Mouse (Mus musculus): Measurements from ENCODE around the gene Taf5l. TPM values are rescaled to one million over a fixed set of nuclear protein-coding genes. Genes with fewer than 3 reads are reported as not detected.
"Not testable (repeated sequence)": the region's sequence is repeated elsewhere in the genome, so short reads cannot be mapped to it uniquely, and the experiment has no call there.

Taf5l gene
- polyA plus RNA-seq, 1 experiment, result 36.3 TPM

- Histone ChIP-seq H3K4me1 (ENCODE audit: control insufficient read depth, insufficient read depth, low read length) (0 out of 2 replicates have a peak, but pooled peaks cover 4% of the 10 kb centered on the region), H3K4me3 (ENCODE audit: insufficient read depth, low read length) (no peak overlapping the region), H3K27ac (ENCODE audit: insufficient read depth, low read length) (no peak overlapping the region)
- TF ChIP-seq POLR2A (IDR thresholded peaks at IDR 0.05; ENCODE audit: low read depth, low read length), result no peak
- TF ChIP-seq CTCF (IDR thresholded peaks at IDR 0.05; ENCODE audit: borderline replicate concordance, insufficient read depth, low read length), result no peak
Observed at GRCm38 (mm10) chr8:123978166-123978838, 42.9 kb downstream of the Taf5l start.

GRCm38 (mm10) chr8:123977499-123977898, 43.7 kb downstream of the Taf5l start:
- TF ChIP-seq CTCF (IDR thresholded peaks at IDR 0.05; ENCODE audit: borderline replicate concordance, insufficient read depth, low read length) (no peak), POLR2A (IDR thresholded peaks at IDR 0.05; ENCODE audit: low read depth, low read length) (no peak)
- Histone ChIP-seq H3K4me1 (ENCODE audit: control insufficient read depth, insufficient read depth, low read length) (0 out of 2 replicates have a peak, but pooled peaks cover 4% of the 10 kb centered on the region), H3K27ac (ENCODE audit: insufficient read depth, low read length) (no peak overlapping the region), H3K4me3 (ENCODE audit: insufficient read depth, low read length) (no peak overlapping the region)

GRCm38 (mm10) chr8:123973495-123973894, 47.7 kb downstream of the Taf5l start:
- H3K4me1 ChIP-seq (ENCODE audit: control insufficient read depth, insufficient read depth, low read length), result 0 out of 2 replicates have a peak, but pooled peaks cover under 1% of the 10 kb centered on the region
- TF ChIP-seq CTCF (IDR thresholded peaks at IDR 0.05; ENCODE audit: borderline replicate concordance, insufficient read depth, low read length), result no peak
- no peak for TF ChIP-seq POLR2A (IDR thresholded peaks at IDR 0.05; ENCODE audit: low read depth, low read length)
- no peak overlapping the region for H3K27ac ChIP-seq (ENCODE audit: insufficient read depth, low read length)
- no peak overlapping the region for H3K4me3 ChIP-seq (ENCODE audit: insufficient read depth, low read length)

- no peak overlapping the region for H3K27ac ChIP-seq (ENCODE audit: insufficient read depth, low read length)
- H3K4me1 ChIP-seq (ENCODE audit: control insufficient read depth, insufficient read depth, low read length), result no peaks in the 10 kb centered on the region
- no peak overlapping the region for H3K4me3 ChIP-seq (ENCODE audit: insufficient read depth, low read length)
- TF ChIP-seq POLR2A (IDR thresholded peaks at IDR 0.05; ENCODE audit: low read depth, low read length), result no peak
- no peak for TF ChIP-seq CTCF (IDR thresholded peaks at IDR 0.05; ENCODE audit: borderline replicate concordance, insufficient read depth, low read length)
Observed at GRCm38 (mm10) chr8:123966896-123967295, 54.3 kb downstream of the Taf5l start.

- Histone ChIP-seq H3K4me1 (ENCODE audit: control insufficient read depth, insufficient read depth, low read length) (no peaks in the 10 kb centered on the region), H3K27ac (ENCODE audit: insufficient read depth, low read length) (no peak overlapping the region), H3K4me3 (ENCODE audit: insufficient read depth, low read length) (no peak overlapping the region)
- TF ChIP-seq CTCF (IDR thresholded peaks at IDR 0.05; ENCODE audit: borderline replicate concordance, insufficient read depth, low read length), result no peak
- no peak for TF ChIP-seq POLR2A (IDR thresholded peaks at IDR 0.05; ENCODE audit: low read depth, low read length)
Observed at GRCm38 (mm10) chr8:123961371-123961770, 59.8 kb downstream of the Taf5l start.

- not testable (repeated sequence) for H3K4me1 ChIP-seq (ENCODE audit: control insufficient read depth, insufficient read depth, low read length); H3K4me3 ChIP-seq (ENCODE audit: insufficient read depth, low read length); H3K27ac ChIP-seq (ENCODE audit: insufficient read depth, low read length)
Observed at GRCm38 (mm10) chr8:123960556-123960955, 60.6 kb downstream of the Taf5l start.

- TF ChIP-seq CTCF (IDR thresholded peaks at IDR 0.05; ENCODE audit: borderline replicate concordance, insufficient read depth, low read length) (no peak), POLR2A (IDR thresholded peaks at IDR 0.05; ENCODE audit: low read depth, low read length) (no peak)
- Histone ChIP-seq H3K4me1 (ENCODE audit: control insufficient read depth, insufficient read depth, low read length) (no peaks in the 10 kb centered on the region), H3K27ac (ENCODE audit: insufficient read depth, low read length) (no peak overlapping the region), H3K4me3 (ENCODE audit: insufficient read depth, low read length) (no peak overlapping the region)
Observed at GRCm38 (mm10) chr8:123960056-123960455, 61.1 kb downstream of the Taf5l start.

GRCm38 (mm10) chr8:123959473-123959872, 61.7 kb downstream of the Taf5l start:
- TF ChIP-seq CTCF (IDR thresholded peaks at IDR 0.05; ENCODE audit: borderline replicate concordance, insufficient read depth, low read length) (no peak), POLR2A (IDR thresholded peaks at IDR 0.05; ENCODE audit: low read depth, low read length) (no peak)
- Histone ChIP-seq H3K4me1 (ENCODE audit: control insufficient read depth, insufficient read depth, low read length) (no peaks in the 10 kb centered on the region), H3K27ac (ENCODE audit: insufficient read depth, low read length) (no peak overlapping the region), H3K4me3 (ENCODE audit: insufficient read depth, low read length) (no peak overlapping the region)

GRCm38 (mm10) chr8:123958130-123958529, 63.1 kb downstream of the Taf5l start:
- H3K4me3 ChIP-seq (ENCODE audit: insufficient read depth, low read length), result no peak overlapping the region
- H3K4me1 ChIP-seq (ENCODE audit: control insufficient read depth, insufficient read depth, low read length), result no peaks in the 10 kb centered on the region
- TF ChIP-seq POLR2A (IDR thresholded peaks at IDR 0.05; ENCODE audit: low read depth, low read length) (no peak), CTCF (IDR thresholded peaks at IDR 0.05; ENCODE audit: borderline replicate concordance, insufficient read depth, low read length) (no peak)
- H3K27ac ChIP-seq (ENCODE audit: insufficient read depth, low read length), result no peak overlapping the region

- H3K27ac ChIP-seq (ENCODE audit: insufficient read depth, low read length), result no peak overlapping the region
- TF ChIP-seq POLR2A (IDR thresholded peaks at IDR 0.05; ENCODE audit: low read depth, low read length) (no peak), CTCF (IDR thresholded peaks at IDR 0.05; ENCODE audit: borderline replicate concordance, insufficient read depth, low read length) (no peak)
- H3K4me3 ChIP-seq (ENCODE audit: insufficient read depth, low read length), result no peak overlapping the region
Observed at GRCm38 (mm10) chr8:123954246-123954645, 67.0 kb downstream of the Taf5l start.

More at GRCm38 (mm10) chr8:123954246-123954645, 67.0 kb downstream of the Taf5l start:
- peaks cover 3% of the 10 kb centered on the region; the same call in 1 of the 2 replicates for H3K4me1 ChIP-seq (ENCODE audit: control insufficient read depth, insufficient read depth, low read length)
